Mouse (Mus musculus) intestine, embryonic 15.5 days (tissue): ENCODE data around the gene Sfta2. TPM values are rescaled to one million over a fixed set of nuclear protein-coding genes. Genes with fewer than 3 reads are reported as not detected.
A peak's percentile ranks its signal among the peaks of the same experiment; 100 is the strongest.

Source experiments
- ATAC-seq: fragments of 200-750 bp; cut with Nextera tagmentation; 2 replicates; pipeline ENCODE4 v1.8.0; 2017; ENCODE audit warnings: moderate TSS enrichment, moderate library complexity
- H3K27ac ChIP-seq: fragments of 300-500 bp; sonication (generic); 2 replicates; pipeline ENCODE4 v1.5.1; 2015; ENCODE audit warnings: mild to moderate bottlenecking, inconsistent platforms
- H3K27me3 ChIP-seq: fragments of 300-500 bp; sonication (generic); replicated peaks from 2 replicates; pipeline ENCODE4 v1.6.1; 2015; ENCODE audit warnings: inconsistent platforms
- H3K36me3 ChIP-seq: fragments of 300-500 bp; sonication (generic); 2 replicates; pipeline ENCODE4 v1.6.1; 2015; ENCODE audit warnings: inconsistent platforms
- H3K4me1 ChIP-seq: fragments of 300-500 bp; sonication (generic); replicated peaks from 2 replicates; pipeline ENCODE4 v1.6.1; 2015; ENCODE audit warnings: inconsistent platforms
- H3K4me2 ChIP-seq: fragments of 300-500 bp; sonication (generic); replicated peaks from 2 replicates; pipeline ENCODE4 v1.6.1; 2015; ENCODE audit warnings: mild to moderate bottlenecking, inconsistent platforms
- H3K4me3 ChIP-seq: fragments of 300-500 bp; sonication (generic); replicated peaks from 2 replicates; pipeline ENCODE4 v1.5.1; 2015; ENCODE audit warnings: inconsistent platforms
- H3K9ac ChIP-seq: fragments of 300-500 bp; sonication (generic); 2 replicates; pipeline ENCODE4 v1.6.1; 2015; ENCODE audit warnings: inconsistent platforms
- H3K9me3 ChIP-seq: fragments of 300-500 bp; sonication (generic); 2 replicates; pipeline ENCODE4 v1.6.1; 2016; ENCODE audit warnings: inconsistent platforms
- WGBS: fragments of 180-500 bp; shearing (Covaris S2); methylation state at CpG from one replicate; pipeline ENCODE4 v1.1.7; 2015; 5-methylcytosine and 5-hydroxymethylcytosine counted together
- polyA plus RNA-seq: library from polyadenylated mRNA; unstranded; fragments of >200 nt; fragmentation: Nextera tagmentation; extraction: Ambion mirVana; gene quantifications from 2 replicates; pipeline ENCODE4 v1.2.1, GENCODE M21; 2015

Gene Sfta2
- polyA plus RNA-seq, 1 experiment from 2014 or later: 2.8 TPM

GRCm38 (mm10) chr17:35571477-35571876, 29.9 kb upstream of the Sfta2 start:
- WGBS: 96% methylated on average over 7 of the region's 7 CpGs
- no peaks in the 10 kb centered on the region for H3K36me3 ChIP-seq
- no peaks in the 10 kb centered on the region for H3K9me3 ChIP-seq
- H3K27me3 ChIP-seq: peaks cover 18% of the 10 kb centered on the region
- H3K9ac ChIP-seq: no peak overlapping the region
- ATAC-seq: no peak
- H3K4me3 ChIP-seq: no peak overlapping the region
- H3K4me2 ChIP-seq: no peak overlapping the region
- peaks cover 8% of the 10 kb centered on the region for H3K4me1 ChIP-seq
- H3K27ac ChIP-seq: no peak overlapping the region

- 21% methylated on average over 6 of the region's 6 CpGs for WGBS
- Histone ChIP-seq H3K4me1 (0 out of 2 replicates have a peak, but pooled peaks cover 5% of the 10 kb centered on the region), H3K4me3 (no peak overlapping the region), H3K36me3 (no peaks in the 10 kb centered on the region), H3K9me3 (no peaks in the 10 kb centered on the region), H3K4me2 (no peak overlapping the region), H3K9ac (no peak overlapping the region), H3K27me3 (no peaks in the 10 kb centered on the region), H3K27ac (no peak overlapping the region)
- ATAC-seq: peak; percentile 69; the same call in 1 of the 2 replicates
Observed at GRCm38 (mm10) chr17:35578211-35578610, 23.1 kb upstream of the Sfta2 start.

- no peaks in the 10 kb centered on the region for H3K4me1 ChIP-seq
- no peak for ATAC-seq
- H3K9ac ChIP-seq: no peak overlapping the region
- WGBS: 96% methylated on average over 1 of the region's 1 CpGs
- no peak overlapping the region for H3K27ac ChIP-seq
- H3K27me3 ChIP-seq: no peaks in the 10 kb centered on the region
- no peaks in the 10 kb centered on the region for H3K9me3 ChIP-seq
- no peak overlapping the region for H3K4me2 ChIP-seq
- H3K36me3 ChIP-seq: no peaks in the 10 kb centered on the region
- H3K4me3 ChIP-seq: no peak overlapping the region
Observed at GRCm38 (mm10) chr17:35582900-35583299, 18.4 kb upstream of the Sfta2 start.

- no peak overlapping the region for H3K9ac ChIP-seq
- peak overlapping the region; percentile 44; the same call in 1 of the 2 replicates for H3K4me2 ChIP-seq
- peak; percentile 74 for ATAC-seq
- H3K36me3 ChIP-seq: no peaks in the 10 kb centered on the region
- H3K4me1 ChIP-seq: no peaks in the 10 kb centered on the region
- WGBS: 12% methylated on average over 16 of the region's 16 CpGs
- H3K4me3 ChIP-seq: no peak overlapping the region
- H3K27me3 ChIP-seq: no peaks in the 10 kb centered on the region
- H3K9me3 ChIP-seq: no peaks in the 10 kb centered on the region
- no peak overlapping the region for H3K27ac ChIP-seq
Observed at GRCm38 (mm10) chr17:35584330-35584937, 16.9 kb upstream of the Sfta2 start.

- ATAC-seq: no peak
Observed at GRCm38 (mm10) chr17:35587291-35587690, 14.1 kb upstream of the Sfta2 start.

GRCm38 (mm10) chr17:35588387-35588786, 13.0 kb upstream of the Sfta2 start:
- Histone ChIP-seq H3K4me2 (no peak overlapping the region), H3K4me3 (no peak overlapping the region), H3K27ac (no peak overlapping the region), H3K27me3 (no peaks in the 10 kb centered on the region), H3K4me1 (no peaks in the 10 kb centered on the region), H3K9me3 (no peaks in the 10 kb centered on the region), H3K36me3 (no peaks in the 10 kb centered on the region), H3K9ac (no peak overlapping the region)
- 45% methylated on average over 4 of the region's 4 CpGs for WGBS
- ATAC-seq: no peak

More at GRCm38 (mm10) chr17:35587291-35587690, 14.1 kb upstream of the Sfta2 start:
- H3K9ac ChIP-seq: no peak overlapping the region
- H3K9me3 ChIP-seq: no peaks in the 10 kb centered on the region
- H3K4me2 ChIP-seq: no peak overlapping the region
- H3K36me3 ChIP-seq: no peaks in the 10 kb centered on the region
- H3K27ac ChIP-seq: no peak overlapping the region
- WGBS: 83% methylated on average over 1 of the region's 1 CpGs
- no peak overlapping the region for H3K4me3 ChIP-seq
- H3K27me3 ChIP-seq: no peaks in the 10 kb centered on the region
- no peaks in the 10 kb centered on the region for H3K4me1 ChIP-seq

GRCm38 (mm10) chr17:35590410-35591218, 10.7 kb upstream of the Sfta2 start:
- Histone ChIP-seq H3K27ac (0 out of 2 replicates have a peak overlapping the region, but pooled peaks have one; percentile 52), H3K36me3 (no peaks in the 10 kb centered on the region), H3K9ac (no peak overlapping the region), H3K4me2 (peak overlapping the region; percentile 30), H3K4me3 (no peak overlapping the region), H3K9me3 (no peaks in the 10 kb centered on the region), H3K27me3 (no peaks in the 10 kb centered on the region), H3K4me1 (no peaks in the 10 kb centered on the region)
- WGBS: 42% methylated on average over 21 of the region's 21 CpGs
- ATAC-seq: peak; percentile 93

- Histone ChIP-seq H3K4me1 (no peaks in the 10 kb centered on the region), H3K27me3 (no peaks in the 10 kb centered on the region), H3K27ac (no peak overlapping the region), H3K9ac (no peak overlapping the region), H3K4me3 (no peak overlapping the region), H3K36me3 (no peaks in the 10 kb centered on the region), H3K9me3 (no peaks in the 10 kb centered on the region), H3K4me2 (no peak overlapping the region)
- WGBS: 92% methylated on average over 7 of the region's 7 CpGs
- no peak for ATAC-seq
Observed at GRCm38 (mm10) chr17:35591219-35591578, 10.2 kb upstream of the Sfta2 start.

- Histone ChIP-seq H3K27ac (no peak overlapping the region), H3K27me3 (no peaks in the 10 kb centered on the region), H3K4me3 (no peak overlapping the region), H3K4me2 (no peak overlapping the region), H3K4me1 (no peaks in the 10 kb centered on the region), H3K36me3 (no peaks in the 10 kb centered on the region), H3K9me3 (no peaks in the 10 kb centered on the region), H3K9ac (no peak overlapping the region)
- 68% methylated on average over 15 of the region's 15 CpGs for WGBS
- ATAC-seq: no peak
Observed at GRCm38 (mm10) chr17:35591731-35592130, 9.6 kb upstream of the Sfta2 start.

- H3K27me3 ChIP-seq: no peaks in the 10 kb centered on the region
- no peak overlapping the region for H3K4me3 ChIP-seq
- H3K36me3 ChIP-seq: no peaks in the 10 kb centered on the region
- no peak overlapping the region for H3K4me2 ChIP-seq
- 78% methylated on average over 9 of the region's 9 CpGs for WGBS
- H3K4me1 ChIP-seq: no peaks in the 10 kb centered on the region
- no peaks in the 10 kb centered on the region for H3K9me3 ChIP-seq
- no peak overlapping the region for H3K27ac ChIP-seq
- no peak overlapping the region for H3K9ac ChIP-seq
- no peak for ATAC-seq
Observed at GRCm38 (mm10) chr17:35592131-35592530, 9.2 kb upstream of the Sfta2 start.

- Histone ChIP-seq H3K27ac (no peak overlapping the region), H3K27me3 (no peaks in the 10 kb centered on the region), H3K9me3 (no peaks in the 10 kb centered on the region), H3K4me2 (no peak overlapping the region), H3K4me1 (no peaks in the 10 kb centered on the region), H3K4me3 (no peak overlapping the region), H3K9ac (no peak overlapping the region), H3K36me3 (no peaks in the 10 kb centered on the region)
- 36% methylated on average over 4 of the region's 4 CpGs for WGBS
- ATAC-seq: no peak
Observed at GRCm38 (mm10) chr17:35593786-35594185, 7.6 kb upstream of the Sfta2 start.

- Histone ChIP-seq H3K9ac (no peak overlapping the region), H3K4me3 (no peak overlapping the region), H3K27me3 (no peaks in the 10 kb centered on the region), H3K9me3 (no peaks in the 10 kb centered on the region), H3K4me1 (no peaks in the 10 kb centered on the region), H3K27ac (no peak overlapping the region), H3K36me3 (no peaks in the 10 kb centered on the region), H3K4me2 (no peak overlapping the region)
- no peak for ATAC-seq
- WGBS: 84% methylated on average over 7 of the region's 7 CpGs
Observed at GRCm38 (mm10) chr17:35594456-35594855, 6.9 kb upstream of the Sfta2 start.

- ATAC-seq: no peak
- Histone ChIP-seq H3K9me3 (no peaks in the 10 kb centered on the region), H3K9ac (no peak overlapping the region), H3K4me3 (no peak overlapping the region), H3K4me1 (no peaks in the 10 kb centered on the region), H3K36me3 (no peaks in the 10 kb centered on the region), H3K27me3 (no peaks in the 10 kb centered on the region), H3K4me2 (no peak overlapping the region), H3K27ac (no peak overlapping the region)
- 91% methylated on average over 3 of the region's 3 CpGs for whole genome bisulfite sequencing
Observed at GRCm38 (mm10) chr17:35597399-35597798, 4.0 kb upstream of the Sfta2 start.
